Mouse (Mus musculus): ENCODE results near the gene Rnf212b.

The Rnf212b gene

GRCm38 (mm10) chr14:54799686-54800085, 14.3 kb upstream of the Rnf212b start:
- DNase-seq, result no peak

GRCm38 (mm10) chr14:54802428-54802827, 11.5 kb upstream of the Rnf212b start:
- no peak for DNase-seq

- no peak for DNase-seq
Observed at GRCm38 (mm10) chr14:54806124-54806523, 7.8 kb upstream of the Rnf212b start.

GRCm38 (mm10) chr14:54808718-54809667, 4.9 kb upstream of the Rnf212b start:
- no peak for DNase-seq

GRCm38 (mm10) chr14:54809668-54810033, 4.3 kb upstream of the Rnf212b start:
- no peak for DNase-seq

- DNase-seq, result no peak
Observed at GRCm38 (mm10) chr14:54815737-54816136, 1.8 kb downstream of the Rnf212b start.

GRCm38 (mm10) chr14:54817791-54818190, 3.9 kb downstream of the Rnf212b start:
- peak; percentile 44 for DNase-seq

GRCm38 (mm10) chr14:54822301-54822700, 8.4 kb downstream of the Rnf212b start:
- no peak for DNase-seq

GRCm38 (mm10) chr14:54823716-54824115, 9.8 kb downstream of the Rnf212b start:
- no peak for DNase-seq

GRCm38 (mm10) chr14:54843461-54843860, 29.5 kb downstream of the Rnf212b start:
- no peak for DNase-seq

- DNase-seq, result no peak
Observed at GRCm38 (mm10) chr14:54855726-54856125, 41.8 kb downstream of the Rnf212b start.

GRCm38 (mm10) chr14:54856703-54857102, 42.8 kb downstream of the Rnf212b start:
- no peak for DNase-seq

- DNase-seq, result peak; percentile 61
Observed at GRCm38 (mm10) chr14:54857891-54858290, 44.0 kb downstream of the Rnf212b start.

- DNase-seq, result peak; percentile 62
Observed at GRCm38 (mm10) chr14:54860511-54860910, 46.6 kb downstream of the Rnf212b start.

- peak; percentile 89 for DNase-seq
Observed at GRCm38 (mm10) chr14:54863501-54864312, 49.8 kb downstream of the Rnf212b start.

- no peak for DNase-seq
Observed at GRCm38 (mm10) chr14:54864313-54865036, 50.5 kb downstream of the Rnf212b start.

GRCm38 (mm10) chr14:54865626-54866025, 51.7 kb downstream of the Rnf212b start:
- no peak for DNase-seq

- DNase-seq, result no peak
Observed at GRCm38 (mm10) chr14:54866268-54866667, 52.3 kb downstream of the Rnf212b start.

- DNase-seq, result no peak
Observed at GRCm38 (mm10) chr14:54866936-54867335, 53.0 kb downstream of the Rnf212b start.

- no peak for DNase-seq
Observed at GRCm38 (mm10) chr14:54868026-54868425, 54.1 kb downstream of the Rnf212b start.

- DNase-seq, result no peak
Observed at GRCm38 (mm10) chr14:54870861-54871260, 56.9 kb downstream of the Rnf212b start, which contains the start of gene Homez. Gene Homez, minus strand, starts transcription at chr14:54870961.

- no peak for DNase-seq
Observed at GRCm38 (mm10) chr14:54874165-54874564, 60.2 kb downstream of the Rnf212b start.

All from cerebellum, adult 11 months (tissue).